Mouse (Mus musculus) embryo, embryonic 9.5 days (tissue): ENCODE measurements around the gene Ddr2.

Experiments used
- DNase-seq: peaks from one replicate; pipeline ENCODE4 v3.0.0-alpha.2; 2017; ENCODE audit errors: extremely low spot score

The Ddr2 gene

GRCm38 (mm10) chr1:169948280-169948679, 162.3 kb downstream of the Ddr2 start:
- DNase-seq = no peak

GRCm38 (mm10) chr1:169947654-169948053, 162.9 kb downstream of the Ddr2 start:
- DNase-seq = no peak

GRCm38 (mm10) chr1:169946004-169946403, 164.6 kb downstream of the Ddr2 start:
- DNase-seq = no peak

GRCm38 (mm10) chr1:169939345-169939744, 171.2 kb downstream of the Ddr2 start:
- DNase-seq = peak; percentile 43

GRCm38 (mm10) chr1:169934005-169934725, 176.4 kb downstream of the Ddr2 start:
- DNase-seq = peak; percentile 53

GRCm38 (mm10) chr1:169932122-169932746, 178.3 kb downstream of the Ddr2 start:
- DNase-seq = no peak

- no peak for DNase-seq
These were observed 178.9 kb downstream of the Ddr2 start for GRCm38 (mm10) chr1:169931698-169932097.

GRCm38 (mm10) chr1:169928454-169928971, 182.0 kb downstream of the Ddr2 start, which contains the start of gene Ccdc190:
Gene Ccdc190 (plus strand): TSS chr1:169928648.
- no peak for DNase-seq

- DNase-seq = no peak
These were observed 182.7 kb downstream of the Ddr2 start for GRCm38 (mm10) chr1:169927753-169928369.

- DNase-seq = no peak
These were observed 186.0 kb downstream of the Ddr2 start for GRCm38 (mm10) chr1:169924567-169924966.
